Mouse (Mus musculus) lung, postnatal 0 days (tissue): Measurements from ENCODE around the gene Cox6b1.

ENCODE experiments used
- CTCF ChIP-seq: IDR thresholded peaks from 2 replicates; pipeline ENCODE4 v1.5.1; 2016; ENCODE audit warnings: antibody characterized with exemption, mild to moderate bottlenecking
- EP300 ChIP-seq: IDR thresholded peaks from 2 replicates; pipeline ENCODE4 v1.6.1; 2016; ENCODE audit warnings: antibody characterized with exemption, mild to moderate bottlenecking, control low read depth

DNA sequence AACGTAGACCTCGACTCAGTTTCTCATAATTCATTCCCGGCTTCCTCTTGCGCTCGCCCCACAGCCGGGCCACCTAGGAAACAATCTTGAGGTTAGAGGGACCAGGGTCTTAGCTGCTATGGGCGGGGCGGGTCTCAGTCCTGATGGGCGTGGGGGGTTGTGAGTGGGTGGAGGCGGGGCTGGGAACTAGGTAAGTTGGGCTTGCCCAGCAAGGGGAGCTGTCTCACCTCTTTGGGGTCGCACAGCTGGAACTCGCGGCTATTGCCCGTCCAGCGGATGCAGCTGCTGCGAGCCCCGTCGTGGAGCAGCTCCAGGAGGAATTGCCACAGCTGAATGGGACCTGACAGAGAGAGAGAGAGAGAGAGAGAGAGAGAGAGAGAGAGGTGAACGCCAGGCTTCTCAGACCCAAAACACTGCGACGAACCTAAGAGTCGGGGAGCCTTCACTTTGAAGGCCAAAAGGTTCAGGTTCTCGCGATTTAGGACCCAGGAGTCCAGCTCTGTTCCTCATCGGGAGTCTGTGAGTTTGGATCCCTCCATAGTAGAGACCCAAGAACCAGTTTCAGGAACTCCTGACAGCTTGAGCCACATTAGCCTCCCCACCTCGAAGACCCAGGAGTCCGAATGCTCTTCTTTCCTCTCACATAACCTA lies 7.9 kb upstream of the Cox6b1 start:
- no peak for TF ChIP-seq CTCF
- no peak for TF ChIP-seq EP300
